Mouse (Mus musculus) frontal cortex, postnatal 14 days (tissue): ENCODE measurements around the gene Tmem143.
"Not testable (repeated sequence)": the region's sequence is repeated elsewhere in the genome, so short reads cannot be mapped to it uniquely, and the experiment has no call there.

Experiments
- DNase-seq, 2 experiments: peaks; one replicate each; pipeline ENCODE4 v3.0.0; 2022; ENCODE audit warnings: low spot score in 2 of 2

Tmem143 gene

GRCm38 (mm10) chr7:45896517-45897257 is at the start of gene Tmem143, which contains the start of gene Syngr4:
Tmem143 (plus strand) TSS chr7:45896941.
Syngr4 (minus strand) TSS chr7:45896714.
- DNase-seq, result peak; percentile 96 to 97

GRCm38 (mm10) chr7:45848447-45849027 is 48.2 kb upstream of the Tmem143 start:
- no peak for DNase-seq

- DNase-seq, result no peak
Observed at GRCm38 (mm10) chr7:45850661-45851060, 46.1 kb upstream of the Tmem143 start.

GRCm38 (mm10) chr7:45853089-45853488 is 43.7 kb upstream of the Tmem143 start:
- DNase-seq, result no peak

- DNase-seq, result no peak
Observed at GRCm38 (mm10) chr7:45856950-45857901, 39.5 kb upstream of the Tmem143 start.

GRCm38 (mm10) chr7:45859008-45859407 is 37.7 kb upstream of the Tmem143 start:
- DNase-seq, result no peak

GRCm38 (mm10) chr7:45862804-45863203 is 33.9 kb upstream of the Tmem143 start:
- no peak for DNase-seq

- DNase-seq, result no peak
Observed at GRCm38 (mm10) chr7:45864435-45864834, 32.3 kb upstream of the Tmem143 start.

GRCm38 (mm10) chr7:45865925-45866910 is 30.5 kb upstream of the Tmem143 start:
- DNase-seq, result peak; percentile 77 to 79

- DNase-seq, result no peak
Observed at GRCm38 (mm10) chr7:45867871-45868270, 28.9 kb upstream of the Tmem143 start.

- DNase-seq, result no peak
Observed at GRCm38 (mm10) chr7:45869107-45869670, 27.6 kb upstream of the Tmem143 start.

GRCm38 (mm10) chr7:45869787-45870186 is 27.0 kb upstream of the Tmem143 start:
- DNase-seq, result no peak

- no peak for DNase-seq
Observed at GRCm38 (mm10) chr7:45870282-45871058, 26.3 kb upstream of the Tmem143 start.

- peak; percentile 81 to 87 for DNase-seq
Observed at GRCm38 (mm10) chr7:45872624-45873023, 24.1 kb upstream of the Tmem143 start, which contains the start of gene Kdelr1. Kdelr1 (plus strand) TSS chr7:45872772.

- peak in 1 of 2 experiments; percentile 53 for DNase-seq
Observed at GRCm38 (mm10) chr7:45873061-45873947, 23.4 kb upstream of the Tmem143 start.

GRCm38 (mm10) chr7:45876895-45877294 is 19.8 kb upstream of the Tmem143 start:
- no peak for DNase-seq

- not testable (repeated sequence) for DNase-seq
Observed at GRCm38 (mm10) chr7:45878278-45878677, 18.5 kb upstream of the Tmem143 start, which contains the start of gene Grin2d. Grin2d (minus strand) TSS chr7:45878378.

GRCm38 (mm10) chr7:45880531-45880930 is 16.2 kb upstream of the Tmem143 start:
- DNase-seq, result no peak

- no peak for DNase-seq
Observed at GRCm38 (mm10) chr7:45881011-45881410, 15.7 kb upstream of the Tmem143 start.
